26 mouse cellular contexts compared by ENCODE assay signal in the genomic region with DNA sequence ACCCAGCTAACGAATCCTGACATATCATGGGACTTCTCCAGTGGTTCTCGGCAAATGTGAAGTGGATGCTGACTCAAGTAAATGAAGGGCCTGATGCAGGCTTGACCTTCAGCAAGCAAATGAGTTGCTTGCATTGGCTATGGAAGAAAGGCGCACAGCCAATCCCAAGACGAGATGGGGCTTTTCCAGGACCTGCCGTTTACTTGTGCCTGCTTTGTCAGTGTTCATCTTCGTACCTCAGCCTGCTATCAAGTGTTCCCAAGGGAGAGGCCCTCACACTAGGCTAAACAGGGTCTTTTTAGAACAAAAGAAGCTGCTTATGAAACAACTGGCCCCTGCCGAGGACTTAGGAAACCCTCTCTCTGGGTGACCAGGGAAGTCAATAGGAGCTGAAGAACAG.
"Had no signal": no experiment of that assay in that cellular context is flagged by ENCODE, and none has a peak within 500 bp of the region (broad histone marks: within the 10 kb centered on the region; RNA-seq: fewer than 3 reads in every experiment).

No protein-coding gene starts in this region.

- H3K27me3 ChIP-seq: heart, embryonic 12.5 days; hindbrain, embryonic 13.5 days; hindbrain, embryonic 15.5 days; kidney, embryonic 15.5 days; limb, embryonic 12.5 days; liver, embryonic 13.5 days; liver, embryonic 15.5 days had no signal

- H3K36me3 ChIP-seq: heart, embryonic 10.5 days; heart, embryonic 12.5 days; hindbrain, embryonic 13.5 days; hindbrain, embryonic 15.5 days; kidney, embryonic 15.5 days; limb, embryonic 12.5 days; liver, embryonic 13.5 days; liver, embryonic 15.5 days had no signal

- H3K27ac ChIP-seq: heart, embryonic 10.5 days; hindbrain, embryonic 13.5 days; hindbrain, embryonic 15.5 days; hindbrain, postnatal 0 days; kidney, embryonic 15.5 days; kidney, postnatal 0 days; left cerebral cortex, adult 2 months; limb, embryonic 10.5 days; limb, embryonic 12.5 days; liver, embryonic 13.5 days; liver, embryonic 15.5 days had no signal

- H3K9ac ChIP-seq: heart, embryonic 12.5 days; hindbrain, embryonic 13.5 days; hindbrain, embryonic 15.5 days; kidney, embryonic 15.5 days; limb, embryonic 12.5 days; liver, embryonic 13.5 days; liver, embryonic 15.5 days had no signal

- DNase-seq: gastrocnemius, postnatal 14 days; gastrocnemius, postnatal 36 days; heart, adult 11 months; heart, adult 2 months; heart, postnatal 10 days; heart, postnatal 36 days; kidney, adult 11 months; kidney, adult 2 months; kidney, adult 9 months; kidney, postnatal 14 days; kidney, postnatal 36 days; layer of hippocampus, adult 9-11 months; liver; liver, embryonic 13.5 days had no signal

- H3K4me2 ChIP-seq: heart, embryonic 12.5 days; hindbrain, embryonic 13.5 days; hindbrain, embryonic 15.5 days; kidney, embryonic 15.5 days; limb, embryonic 12.5 days; liver, embryonic 11.5 days; liver, embryonic 13.5 days; liver, embryonic 15.5 days had no signal

- H3K4me3 ChIP-seq: heart, adult 2 months; heart, embryonic 10.5 days; heart, embryonic 12.5 days; hindbrain, embryonic 13.5 days; hindbrain, embryonic 15.5 days; kidney, embryonic 15.5 days; left cerebral cortex, adult 2 months; limb, embryonic 10.5 days; limb, embryonic 12.5 days; liver, embryonic 13.5 days; liver, embryonic 15.5 days had no signal

- H3K9me3 ChIP-seq: heart, embryonic 10.5 days; heart, embryonic 12.5 days; hindbrain, embryonic 13.5 days; hindbrain, embryonic 15.5 days; kidney, embryonic 15.5 days; limb, embryonic 10.5 days; limb, embryonic 12.5 days; liver, embryonic 13.5 days; liver, embryonic 15.5 days had no signal

- ATAC-seq: hindbrain, postnatal 0 days had no signal
